23 mouse cellular contexts compared by ENCODE assay signal in genomic region chr11:72110726-72111125, GRCm38 (mm10). TPM values are rescaled to one million over a fixed set of nuclear protein-coding genes. Genes with fewer than 3 reads are reported as not detected.
"Had no signal": no experiment of that assay in that cellular context is flagged by ENCODE, and none has a peak within 500 bp of the region (broad histone marks: within the 10 kb centered on the region; RNA-seq: fewer than 3 reads in every experiment).

No protein-coding gene starts in this region.

- H3K4me1 ChIP-seq: limb, embryonic 12.5 days; limb, embryonic 15.5 days had no signal

- ATAC-seq: intestine, embryonic 16.5 days; liver, postnatal 0 days; lung, postnatal 0 days had no signal

- H3K27ac ChIP-seq: kidney, postnatal 0 days; layer of hippocampus, adult 2 months; limb, embryonic 12.5 days; limb, embryonic 15.5 days; liver, embryonic 14.5 days; neural tube, embryonic 13.5 days; stomach, postnatal 0 days had no signal

- H3K4me3 ChIP-seq: layer of hippocampus, adult 2 months; limb, embryonic 12.5 days; limb, embryonic 15.5 days; neural tube, embryonic 13.5 days had no signal

- DNase-seq: kidney, adult 2 months; kidney, postnatal 25 days; layer of hippocampus, adult 9-11 months; layer of hippocampus, postnatal 36 days; left cerebral cortex, postnatal 4 days; liver, postnatal 0 days; lung, embryonic 14.5 days; lung, postnatal 36 days; midbrain, embryonic 14.5 days; thymus, adult 2 months; thymus, postnatal 14 days; thymus, postnatal 4 days had no signal

RNA-seq across cellular contexts. Expression of gene Pitpnm3, which starts 24.9 kb away (rescaled TPM):
- total RNA-seq: megakaryocyte-erythroid progenitor cell, adult 5-6 weeks; neutrophil, adult 5-6 weeks had no signal
- polyA plus RNA-seq: liver, postnatal 0 days had no signal
